Mouse (Mus musculus): ENCODE results near the gene Larp1.

GRCm38 (mm10) chr11:58096160-58096559 lies 87.3 kb downstream of the Larp1 start:
- TF ChIP-seq CTCF (IDR thresholded peaks at IDR 0.05; ENCODE audit: extremely low read depth, insufficient read depth, low read length) = no peak
- TF ChIP-seq POLR2A (IDR thresholded peaks at IDR 0.05; ENCODE audit: extremely low read depth, insufficient read depth, low read length) = no peak

All from cortical plate, adult 2 months (tissue).